Mouse (Mus musculus) MEL (cell line): ENCODE measurements around the gene Slirp. TPM values are rescaled to one million over a fixed set of nuclear protein-coding genes. Genes with fewer than 3 reads are reported as not detected.

Experiments
- DNase-seq: peaks from one replicate; pipeline ENCODE4 v3.0.0; 2011; ENCODE audit warnings: low read depth, low spot score
- H3K27ac ChIP-seq: 2 replicates; pipeline ENCODE4 v1.5.1; 2012; ENCODE audit warnings: low read depth, mild to moderate bottlenecking, control low read depth, low read length, moderate library complexity; ENCODE audit not compliant: control insufficient read depth
- H3K27me3 ChIP-seq, 2 experiments: fragments of 150-350 bp in 1 of 2; sonication (generic) in 1 of 2; 2 replicates each; pipeline ENCODE4 v1.6.1; 2012; ENCODE audit warnings: low read length in 2 of 2, mild to moderate bottlenecking in 2 of 2, improper control_type of control experiment in 1 of 2, moderate library complexity in 1 of 2; ENCODE audit not compliant: insufficient read depth in 2 of 2, control insufficient read depth in 1 of 2
- H3K36me3 ChIP-seq, 2 experiments: 2 replicates each; pipeline ENCODE4 v1.6.1; 2012 to 2014; ENCODE audit warnings: low read length in 2 of 2, improper control_type of control experiment in 1 of 2, inconsistent platforms in 1 of 2, mild to moderate bottlenecking in 1 of 2; ENCODE audit not compliant: insufficient read depth in 2 of 2, control insufficient read depth in 1 of 2
- H3K4me1 ChIP-seq, 2 experiments: fragments of 150-350 bp in 1 of 2; sonication (generic) in 1 of 2; 2 replicates each; pipeline ENCODE4 v1.6.1; 2012; ENCODE audit warnings: low read length in 2 of 2, improper control_type of control experiment in 1 of 2, mild to moderate bottlenecking in 1 of 2; ENCODE audit not compliant: insufficient read depth in 2 of 2, control insufficient read depth in 1 of 2
- H3K4me3 ChIP-seq, 2 experiments: fragments of 150-350 bp in 1 of 2; sonication (generic) in 1 of 2; 2 replicates each; pipeline ENCODE4 v1.5.1; 2012; ENCODE audit warnings: low read depth in 2 of 2, low read length in 2 of 2, mild to moderate bottlenecking in 2 of 2, moderate library complexity in 2 of 2, control low read depth in 1 of 2, improper control_type of control experiment in 1 of 2; ENCODE audit not compliant: control insufficient read depth in 1 of 2, insufficient read depth in 1 of 2
- H3K79me2 ChIP-seq: 2 replicates; pipeline ENCODE4 v1.6.1; 2012; ENCODE audit warnings: mild to moderate bottlenecking, low read length, moderate library complexity; ENCODE audit not compliant: control insufficient read depth, poor library complexity, insufficient read depth
- H3K9ac ChIP-seq: 2 replicates; pipeline ENCODE4 v1.6.1; 2012; ENCODE audit warnings: low read depth, mild to moderate bottlenecking, control low read depth, low read length, moderate library complexity; ENCODE audit not compliant: control insufficient read depth, poor library complexity, severe bottlenecking
- H3K9me3 ChIP-seq: fragments of 150-350 bp; sonication (generic); replicated peaks from 2 replicates; pipeline ENCODE4 v1.6.1; 2012; ENCODE audit warnings: mild to moderate bottlenecking, low read length, improper control_type of control experiment, moderate library complexity; ENCODE audit not compliant: insufficient read depth
- BHLHE40 ChIP-seq: IDR thresholded peaks from 2 replicates; pipeline ENCODE4 v1.6.1; 2012; ENCODE audit warnings: low read depth, mild to moderate bottlenecking, inconsistent platforms, low read length, improper control_type of control experiment, borderline replicate concordance
- CHD1 ChIP-seq: IDR thresholded peaks from 2 replicates; pipeline ENCODE4 v1.6.1; 2012; ENCODE audit warnings: low read depth, mild to moderate bottlenecking, inconsistent platforms, low read length, improper control_type of control experiment
- CHD2 ChIP-seq: IDR thresholded peaks from 2 replicates; pipeline ENCODE4 v1.6.1; 2011; ENCODE audit warnings: low read length, improper control_type of control experiment
- ELF1 ChIP-seq: IDR thresholded peaks from 2 replicates; pipeline ENCODE4 v1.6.1; 2014; ENCODE audit warnings: low read depth, mild to moderate bottlenecking, inconsistent platforms, low read length, improper control_type of control experiment, moderate library complexity
- EP300 ChIP-seq, 2 experiments: IDR thresholded peaks; 2 replicates each; pipeline ENCODE4 v1.6.1; 2011; ENCODE audit warnings: improper control_type of control experiment in 2 of 2, low read length in 2 of 2, low read depth in 1 of 2, mild to moderate bottlenecking in 1 of 2
- ETS1 ChIP-seq: IDR thresholded peaks from 2 replicates; pipeline ENCODE4 v1.6.1; 2012; ENCODE audit warnings: low read depth, mild to moderate bottlenecking, inconsistent platforms, low read length, improper control_type of control experiment, moderate library complexity
- GABPA ChIP-seq: IDR thresholded peaks from 2 replicates; pipeline ENCODE4 v1.6.1; 2012; ENCODE audit warnings: low read depth, mild to moderate bottlenecking, inconsistent platforms, low read length, improper control_type of control experiment, moderate library complexity
- HCFC1 ChIP-seq: IDR thresholded peaks from 2 replicates; pipeline ENCODE4 v1.6.1; 2012; ENCODE audit warnings: low read depth, mild to moderate bottlenecking, inconsistent platforms, low read length, improper control_type of control experiment, moderate library complexity
- JUND ChIP-seq: IDR thresholded peaks from 2 replicates; pipeline ENCODE4 v1.6.1; 2011; ENCODE audit warnings: low read depth, mild to moderate bottlenecking, improper control_type of control experiment, low read length
- KAT2A ChIP-seq: conservative IDR thresholded peaks from 2 replicates; pipeline ENCODE4 v1.6.1; 2012; ENCODE audit warnings: low read depth, low read length, improper control_type of control experiment, inconsistent platforms
- MAFK ChIP-seq: IDR thresholded peaks from 2 replicates; pipeline ENCODE4 v1.6.1; 2011; ENCODE audit warnings: low read depth, mild to moderate bottlenecking, low read length, improper control_type of control experiment, borderline replicate concordance
- MAZ ChIP-seq: IDR thresholded peaks from 2 replicates; pipeline ENCODE4 v1.6.1; 2012; ENCODE audit warnings: low read depth, mild to moderate bottlenecking, inconsistent platforms, low read length, improper control_type of control experiment
- MEF2A ChIP-seq: IDR thresholded peaks from 2 replicates; pipeline ENCODE4 v1.6.1; 2014; ENCODE audit warnings: low read depth, mild to moderate bottlenecking, inconsistent platforms, low read length, improper control_type of control experiment; ENCODE audit not compliant: poor library complexity, insufficient replicate concordance, severe bottlenecking; ENCODE audit errors: extremely low read depth
- MXI1 ChIP-seq: IDR thresholded peaks from 2 replicates; pipeline ENCODE4 v1.6.1; 2011; ENCODE audit warnings: mild to moderate bottlenecking, low read depth, low read length, improper control_type of control experiment
- MYB ChIP-seq: IDR thresholded peaks from 2 replicates; pipeline ENCODE4 v1.6.1; 2011; ENCODE audit warnings: mild to moderate bottlenecking, low read depth, low read length, improper control_type of control experiment
- MYC ChIP-seq: IDR thresholded peaks from 2 replicates; pipeline ENCODE4 v1.6.1; 2011; ENCODE audit warnings: low read depth, mild to moderate bottlenecking, low read length, improper control_type of control experiment, moderate library complexity
- NELFE ChIP-seq: IDR thresholded peaks from 2 replicates; pipeline ENCODE4 v1.6.1; 2011; ENCODE audit warnings: low read depth, low read length, improper control_type of control experiment
- POLR2A ChIP-seq, 2 experiments: IDR thresholded peaks; 2 replicates each; pipeline ENCODE4 v1.6.1; 2011 to 2012; ENCODE audit warnings: low read length in 2 of 2, mild to moderate bottlenecking in 2 of 2, control low read depth in 1 of 2, improper control_type of control experiment in 1 of 2, low read depth in 1 of 2, moderate library complexity in 1 of 2; ENCODE audit not compliant: control insufficient read depth in 1 of 2, insufficient read depth in 1 of 2, poor library complexity in 1 of 2
- POLR2AphosphoS5 ChIP-seq: IDR thresholded peaks from 2 replicates; pipeline ENCODE4 v1.6.1; 2012; ENCODE audit warnings: low read depth, borderline replicate concordance, mild to moderate bottlenecking, inconsistent platforms, low read length, moderate library complexity, mixed read lengths
- RAD21 ChIP-seq: IDR thresholded peaks from 2 replicates; pipeline ENCODE4 v1.6.1; 2011; ENCODE audit warnings: mild to moderate bottlenecking, low read depth, low read length, improper control_type of control experiment
- RCOR1 ChIP-seq: IDR thresholded peaks from 2 replicates; pipeline ENCODE4 v1.6.1; 2012; ENCODE audit warnings: low read depth, mild to moderate bottlenecking, inconsistent platforms, low read length, improper control_type of control experiment
- SIN3A ChIP-seq: IDR thresholded peaks from 2 replicates; pipeline ENCODE4 v1.6.1; 2012; ENCODE audit warnings: low read length, improper control_type of control experiment, inconsistent platforms
- SMC3 ChIP-seq: IDR thresholded peaks from 2 replicates; pipeline ENCODE4 v1.6.1; 2011; ENCODE audit warnings: low read depth, low read length, improper control_type of control experiment
- TAL1 ChIP-seq: IDR thresholded peaks from 2 replicates; pipeline ENCODE4 v1.6.1; 2012; ENCODE audit warnings: mild to moderate bottlenecking, inconsistent platforms, low read length, moderate library complexity, mixed read lengths
- TBP ChIP-seq: IDR thresholded peaks from 2 replicates; pipeline ENCODE4 v1.8.0; 2011; ENCODE audit warnings: low read depth, low read length, improper control_type of control experiment
- UBTF ChIP-seq: IDR thresholded peaks from 2 replicates; pipeline ENCODE4 v1.6.1; 2012; ENCODE audit warnings: low read depth, mild to moderate bottlenecking, inconsistent platforms, low read length, improper control_type of control experiment, moderate library complexity, borderline replicate concordance; ENCODE audit not compliant: insufficient read depth
- USF1 ChIP-seq: IDR thresholded peaks from 2 replicates; pipeline ENCODE4 v1.6.1; 2014; ENCODE audit warnings: low read depth, mild to moderate bottlenecking, inconsistent platforms, low read length, improper control_type of control experiment, moderate library complexity
- USF2 ChIP-seq, 2 experiments: IDR thresholded peaks; 2 replicates each; pipeline ENCODE4 v1.6.1; 2011 to 2012; ENCODE audit warnings: improper control_type of control experiment in 2 of 2, low read length in 2 of 2, borderline replicate concordance in 1 of 2, inconsistent platforms in 1 of 2, low read depth in 1 of 2, mild to moderate bottlenecking in 1 of 2; ENCODE audit not compliant: insufficient read depth in 1 of 2
- ZC3H11A ChIP-seq: IDR thresholded peaks from 2 replicates; pipeline ENCODE4 v1.6.1; 2012; ENCODE audit warnings: low read depth, mild to moderate bottlenecking, inconsistent platforms, low read length, improper control_type of control experiment
- ZKSCAN1 ChIP-seq: IDR thresholded peaks from 2 replicates; pipeline ENCODE4 v1.6.1; 2012; ENCODE audit warnings: low read depth, mild to moderate bottlenecking, inconsistent platforms, low read length, improper control_type of control experiment, moderate library complexity
- ZMIZ1 ChIP-seq: IDR thresholded peaks from 2 replicates; pipeline ENCODE4 v1.6.1; 2012; ENCODE audit warnings: low read depth, mild to moderate bottlenecking, inconsistent platforms, low read length, improper control_type of control experiment, moderate library complexity
- ZNF384 ChIP-seq: IDR thresholded peaks from 2 replicates; pipeline ENCODE4 v1.6.1; 2012; ENCODE audit warnings: low read depth, mild to moderate bottlenecking, inconsistent platforms, low read length, improper control_type of control experiment
- polyA plus RNA-seq, 2 experiments: library from polyadenylated mRNA; stranded (reverse) in 1 of 2; unstranded in 1 of 2; fragments of >175 nt in 1 of 2; fragments of >200 nt in 1 of 2; gene quantifications; 2 replicates each; pipeline versions ENCODE4 v1.2.1 to v1.2.4; 2012; ENCODE audit warnings: low replicate concordance in 2 of 2, low read depth in 1 of 2; ENCODE audit not compliant: insufficient read length in 2 of 2, insufficient read depth in 1 of 2, missing spikeins in 1 of 2
- total RNA-seq: library from RNA; depleted of rRNA; stranded (reverse); fragments of 300-350 nt; gene quantifications from 2 replicates; pipeline ENCODE4 v1.2.3, GENCODE M21; 2012

Gene Slirp
- total and polyA plus RNA-seq, 3 experiments = 166 to 182 TPM; not detected in 1

DNA sequence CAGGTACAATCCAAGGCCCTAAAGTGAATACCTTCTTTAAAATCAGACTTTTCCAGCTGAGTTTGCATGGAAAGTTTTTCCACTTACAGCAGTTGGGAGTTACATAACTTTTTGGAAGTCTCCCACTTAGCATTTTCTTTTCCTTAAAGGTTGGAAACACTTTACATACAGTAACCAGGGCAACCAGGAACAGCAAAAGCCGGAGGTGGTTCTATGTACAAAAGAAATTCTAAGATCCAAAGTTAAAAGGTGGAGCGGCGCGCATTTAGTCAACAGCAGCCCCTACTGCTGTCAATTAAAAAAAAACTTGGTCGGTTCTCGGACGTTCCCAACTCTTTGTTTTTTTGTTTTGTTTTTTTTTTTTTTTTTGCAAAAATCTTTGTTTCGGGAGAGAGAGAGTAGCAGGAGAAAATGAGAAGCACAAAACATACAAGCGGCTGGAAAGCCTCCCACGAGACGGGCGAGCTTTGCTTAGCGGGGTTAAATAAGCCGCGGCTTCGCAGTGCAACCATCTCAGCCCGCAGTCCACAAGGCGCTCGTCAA, 27.8 kb downstream of the Slirp start:
- peak; percentile 48 for DNase-seq
- TF ChIP-seq MYC = peak; percentile 41; the same call in 1 of the 2 replicates
- no peak for TF ChIP-seq UBTF
- no peak for TF ChIP-seq TAL1
- no peak for TF ChIP-seq SIN3A
- TF ChIP-seq USF2 (IDR thresholded peaks at IDR 0.05; ENCODE audit: borderline replicate concordance in 1 of 2, insufficient read depth in 1 of 2, low read depth in 1 of 2, low read length in 2 of 2) = no peak
- TF ChIP-seq POLR2AphosphoS5 = no peak
- TF ChIP-seq EP300 (IDR thresholded peaks at IDR 0.05; ENCODE audit: low read depth in 1 of 2, low read length in 2 of 2) = no peak
- TF ChIP-seq ELF1 = no peak
- no peak for TF ChIP-seq MYB
- no peak; the same call in 1 of the 2 replicates for TF ChIP-seq SMC3
- TF ChIP-seq GABPA = no peak
- no peak for TF ChIP-seq HCFC1
- no peak for TF ChIP-seq POLR2A (IDR thresholded peaks at IDR 0.05; ENCODE audit: control insufficient read depth in 1 of 2, insufficient read depth in 1 of 2, low read depth in 1 of 2, low read length in 2 of 2, poor library complexity in 1 of 2)
- no peak; the same call in 1 of the 2 replicates for TF ChIP-seq RAD21
- no peak for TF ChIP-seq NELFE
- peak; percentile 17; the same call in 1 of the 2 replicates for TF ChIP-seq MXI1
- TF ChIP-seq ZNF384 = no peak
- no peak for TF ChIP-seq ZMIZ1
- 0 out of 2 replicates have a peak, but pooled peaks have one; percentile 7 for TF ChIP-seq JUND
- TF ChIP-seq RCOR1 = no peak
- peak; percentile 96 for TF ChIP-seq CHD1
- TF ChIP-seq KAT2A = no peak
- TF ChIP-seq ZKSCAN1 = no peak
- no peak for TF ChIP-seq CHD2
- TF ChIP-seq TBP = no peak
- no peak for TF ChIP-seq ZC3H11A
- TF ChIP-seq MAZ = no peak
- no peak for TF ChIP-seq MAFK
- no peak for TF ChIP-seq MEF2A
- no peak for TF ChIP-seq BHLHE40
- TF ChIP-seq USF1 = no peak
- TF ChIP-seq ETS1 = no peak
- Histone ChIP-seq H3K9me3 (no peaks in the 10 kb centered on the region), H3K27me3 (no peaks in the 10 kb centered on the region), H3K4me3 (peak overlapping the region; percentile 68 to 93), H3K9ac (peak overlapping the region; percentile 96), H3K79me2 (peaks cover 35% of the 10 kb centered on the region), H3K36me3 (peaks cover 15 to 23% of the 10 kb centered on the region in 2 experiments), H3K27ac (peak overlapping the region; percentile 82), H3K4me1 (peaks cover 0 to 7% of the 10 kb centered on the region in 2 experiments; a peak in 2 of 4 replicates)
